14 mouse cellular contexts compared by ENCODE assay signal in the genomic region with DNA sequence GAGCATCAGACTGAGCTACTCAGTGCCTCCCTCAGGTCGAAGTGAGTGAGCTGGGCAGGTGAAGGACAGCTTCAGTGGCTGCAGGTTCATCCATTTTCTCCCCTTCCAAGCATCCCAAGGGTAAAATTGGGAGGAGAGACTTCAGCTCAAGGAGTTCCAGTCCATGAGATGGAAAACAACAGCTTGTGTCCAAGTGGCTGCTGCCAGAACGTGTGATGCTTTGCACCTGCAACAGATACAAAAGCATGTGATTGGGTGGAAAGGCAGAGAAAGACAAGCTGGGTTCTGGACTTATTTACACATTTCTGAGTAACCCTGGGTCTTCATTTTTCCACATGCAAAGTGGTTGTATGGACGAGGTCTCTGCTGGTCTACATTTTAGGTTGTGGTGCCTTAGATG.
"Had no signal": no experiment of that assay in that cellular context is flagged by ENCODE, and none has a peak within 500 bp of the region (broad histone marks: within the 10 kb centered on the region; RNA-seq: fewer than 3 reads in every experiment).

No protein-coding gene starts in this region.

- H3K4me2 ChIP-seq: liver, embryonic 13.5 days; lung, embryonic 14.5 days had no signal

- H3K27me3 ChIP-seq: liver, embryonic 13.5 days had no signal

- H3K4me3 ChIP-seq: liver, embryonic 13.5 days had no signal

- H3K9ac ChIP-seq: liver, embryonic 13.5 days; lung, embryonic 14.5 days had no signal

- H3K9me3 ChIP-seq: liver, embryonic 13.5 days had no signal

- H3K36me3 ChIP-seq: liver, embryonic 13.5 days had no signal

- ATAC-seq: lung, postnatal 0 days had no signal

- H3K27ac ChIP-seq: liver, embryonic 13.5 days; macrophage; stomach, postnatal 0 days had no signal

- DNase-seq: kidney, adult 9 months; kidney, postnatal 14 days; kidney, postnatal 4 days; left cerebral cortex, postnatal 4 days; liver, embryonic 13.5 days; lung, embryonic 14.5 days; midbrain, embryonic 14.5 days; right cerebral cortex, postnatal 4 days; thymus, adult 2 months; thymus, postnatal 14 days; thymus, postnatal 4 days had no signal

- H3K4me1 ChIP-seq: liver, embryonic 13.5 days had no signal
